Mouse (Mus musculus) liver, postnatal 0 days (tissue): ENCODE data around the gene Osbpl9.

Source experiments
- CTCF ChIP-seq: sonication (generic); IDR thresholded peaks from 2 replicates; pipeline ENCODE4 v1.5.1; 2016; ENCODE audit warnings: antibody characterized with exemption, low read depth
- EP300 ChIP-seq: IDR thresholded peaks from 2 replicates; pipeline ENCODE4 v1.6.1; 2016; ENCODE audit warnings: antibody characterized with exemption, low read depth, mild to moderate bottlenecking

- TF ChIP-seq CTCF (no peak), EP300 (no peak)
Observed at GRCm38 (mm10) chr4:109080118-109080517, 122.0 kb downstream of the Osbpl9 start.
